Mouse (Mus musculus) cerebellum, postnatal 14 days (tissue): ENCODE results near the gene Alx3.
A peak's percentile ranks its signal among the peaks of the same experiment; 100 is the strongest.

ENCODE experiments used
- DNase-seq, 2 experiments: peaks; one replicate each; pipeline ENCODE4 v3.0.0; 2021; ENCODE audit warnings: mixed read lengths in 2 of 2

Alx3 gene

DNA sequence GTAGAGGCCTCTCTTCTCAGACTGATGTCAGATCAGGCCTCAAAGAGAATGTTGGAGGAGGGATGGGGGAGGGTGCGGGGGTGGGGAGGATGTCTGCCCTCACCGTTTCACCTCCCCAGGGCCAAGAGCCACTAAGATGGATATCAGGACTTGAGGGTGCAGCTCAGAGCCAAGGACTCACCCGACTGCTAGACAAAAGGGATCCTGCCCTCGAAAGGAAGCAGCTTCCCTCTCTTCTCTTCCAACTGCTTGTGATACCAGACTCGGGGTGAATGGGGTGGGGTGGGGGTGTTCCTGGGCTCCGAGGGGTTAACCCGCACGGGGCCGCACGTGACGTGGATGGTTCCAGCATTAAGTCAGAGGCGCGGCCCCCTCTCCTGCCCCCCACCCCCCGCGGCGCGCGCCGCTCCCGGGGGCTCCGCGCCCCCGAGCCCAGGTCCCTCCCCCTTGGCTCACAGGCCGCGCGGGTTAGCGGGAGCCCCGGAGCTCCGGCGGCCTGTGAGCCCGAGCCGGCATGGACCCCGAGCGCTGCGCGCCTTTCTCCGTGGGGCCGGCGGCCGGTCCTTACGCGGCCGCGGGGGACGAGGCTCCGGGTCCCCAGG, at the start of gene Alx3:
Alx3 (plus strand) TSS at position 370 of the 602 bp plus-strand sequence.
- no peak for DNase-seq

DNA sequence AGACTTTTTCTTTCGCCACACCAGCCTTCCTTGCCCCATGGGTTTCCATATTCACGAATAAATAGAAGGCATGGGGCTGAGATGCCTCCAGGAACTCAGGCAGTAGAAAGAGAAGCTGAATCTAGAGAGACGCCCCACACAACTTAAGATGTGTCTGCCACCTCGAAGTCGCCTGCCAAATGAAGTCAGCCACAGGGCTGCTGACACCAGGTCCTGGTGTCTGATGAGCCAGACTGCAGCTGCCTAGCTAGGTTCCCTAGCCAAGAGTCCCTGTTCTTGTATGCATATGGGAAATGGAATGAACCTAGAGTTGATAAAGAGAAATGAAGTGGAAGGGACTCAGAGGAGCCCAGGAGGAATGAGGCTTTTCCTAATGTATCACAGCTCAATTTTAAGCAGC, 49.6 kb upstream of the Alx3 start:
- DNase-seq: no peak

DNA sequence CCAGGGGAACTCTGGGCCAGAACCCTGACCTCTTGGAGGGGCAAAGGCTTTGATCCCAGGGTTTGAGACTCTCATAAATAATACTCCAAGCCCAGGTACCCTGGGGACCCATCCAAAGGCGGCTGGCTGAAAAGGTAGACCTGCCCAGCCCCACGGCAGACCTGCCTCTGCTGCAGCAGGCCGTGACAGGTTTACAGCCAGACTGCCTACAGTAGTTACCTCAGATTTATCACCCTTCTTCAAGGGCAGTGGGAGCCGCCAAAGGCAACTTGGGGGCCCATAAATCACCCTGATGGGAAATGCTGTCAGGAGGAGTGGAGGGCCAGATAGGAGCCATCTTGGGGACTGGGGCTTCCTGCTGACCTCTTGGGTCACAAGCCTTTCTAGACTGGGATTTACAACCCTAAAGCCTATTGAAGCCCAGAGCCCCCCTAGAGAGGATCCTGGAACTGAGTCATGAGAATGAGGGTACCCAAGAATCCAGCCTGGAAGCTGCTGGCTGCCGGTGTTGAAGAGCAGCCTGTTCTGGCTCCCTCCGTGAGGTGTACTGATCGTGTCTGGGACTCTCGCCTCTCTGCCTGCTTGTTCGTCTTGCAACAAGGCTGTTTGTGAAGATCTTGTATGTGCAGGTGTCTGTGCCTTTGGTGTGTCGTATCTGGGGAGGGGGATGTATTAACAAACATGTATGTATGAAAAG, 49.0 kb upstream of the Alx3 start:
- DNase-seq: no peak

DNA sequence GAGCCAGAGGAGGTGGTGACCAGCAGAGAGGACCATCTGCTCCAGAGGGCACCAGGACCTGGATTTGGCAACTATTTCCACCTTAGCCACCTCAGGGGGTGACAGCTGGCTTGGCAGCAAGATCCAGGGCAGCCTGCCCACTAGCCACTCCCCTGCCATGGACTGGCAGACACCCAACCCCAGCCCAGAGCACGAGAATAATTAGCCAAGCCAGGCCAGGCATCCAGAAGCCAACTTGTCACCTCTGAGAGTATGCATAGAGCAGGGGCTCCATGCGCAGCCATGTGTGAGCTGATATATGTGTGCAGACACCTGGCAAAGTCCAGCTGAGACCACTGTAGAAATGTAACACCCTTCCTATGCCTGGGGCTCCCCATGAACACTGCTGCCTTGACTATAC, 47.9 kb upstream of the Alx3 start:
- peak; percentile 90 to 93 for DNase-seq

DNA sequence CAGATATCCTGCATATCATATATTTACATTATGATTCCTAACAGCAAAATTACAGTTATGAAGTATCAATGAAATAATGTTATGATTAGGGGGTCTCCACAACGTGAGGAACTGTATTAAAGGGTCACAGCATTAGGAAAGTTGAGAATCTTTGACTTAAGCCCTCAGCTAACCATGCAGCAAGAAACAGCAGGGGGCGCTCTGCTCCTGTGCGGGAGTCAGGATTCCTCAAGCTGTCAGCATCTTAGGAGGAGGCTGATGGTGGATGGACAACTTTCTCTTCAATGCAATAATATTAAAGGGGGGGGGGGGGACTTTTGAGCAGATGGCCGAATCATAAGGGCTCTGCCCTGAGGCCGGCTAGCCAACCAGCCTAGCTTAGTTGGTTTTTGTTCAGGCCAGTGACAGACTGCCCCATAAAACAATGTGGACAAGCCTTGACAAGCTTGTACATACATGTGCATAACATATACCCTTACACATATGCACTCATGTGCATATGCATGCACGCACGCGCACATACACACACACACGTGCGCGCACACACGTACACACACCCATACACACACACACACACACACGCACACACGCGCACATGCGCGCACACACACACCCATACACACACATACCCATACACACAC, 44.3 kb upstream of the Alx3 start:
- DNase-seq: peak; percentile 89 to 94

DNA sequence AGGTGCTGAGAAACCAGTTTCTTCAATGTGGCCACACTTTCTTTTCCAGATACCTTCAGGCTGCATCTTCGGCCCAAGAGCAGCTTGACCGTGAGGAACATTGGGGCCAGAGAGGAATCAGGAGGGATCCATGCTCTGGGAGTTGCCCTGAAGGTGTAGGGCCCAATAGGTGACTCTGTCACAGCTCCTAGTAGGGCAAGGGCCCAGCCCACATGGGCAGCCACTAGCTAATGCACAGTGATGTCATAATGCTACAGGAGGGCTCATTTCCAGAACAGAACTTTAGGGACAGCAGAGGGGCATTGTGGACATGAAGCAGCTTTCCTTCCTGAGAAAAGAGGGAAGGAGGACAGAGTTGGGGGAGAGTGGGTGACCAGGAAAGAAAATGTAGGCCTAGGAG, 40.0 kb upstream of the Alx3 start, which contains the start of gene Ubl4b:
Ubl4b (minus strand) TSS at position 232 of the 400 bp plus-strand sequence.
- no peak for DNase-seq

DNA sequence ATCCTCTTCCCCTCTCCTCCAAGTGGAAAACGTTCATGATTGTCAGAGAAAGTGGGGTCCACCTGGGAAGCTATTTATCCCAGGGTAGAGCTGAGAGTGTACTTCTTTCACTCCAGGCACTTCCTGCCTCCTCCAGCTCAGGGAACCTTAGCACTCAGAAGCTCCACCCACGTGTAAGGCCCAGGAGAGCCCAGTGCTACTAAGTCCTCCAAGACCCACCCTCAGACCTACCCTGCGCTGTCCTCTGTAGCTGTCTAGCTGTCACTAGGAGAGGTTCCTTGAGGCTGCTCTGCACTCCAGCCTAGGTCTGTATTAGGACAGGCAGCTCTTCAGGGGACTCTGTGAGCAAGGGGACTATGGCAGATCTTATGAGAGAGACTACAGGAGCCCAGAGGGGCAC, 36.1 kb upstream of the Alx3 start:
- no peak for DNase-seq

DNA sequence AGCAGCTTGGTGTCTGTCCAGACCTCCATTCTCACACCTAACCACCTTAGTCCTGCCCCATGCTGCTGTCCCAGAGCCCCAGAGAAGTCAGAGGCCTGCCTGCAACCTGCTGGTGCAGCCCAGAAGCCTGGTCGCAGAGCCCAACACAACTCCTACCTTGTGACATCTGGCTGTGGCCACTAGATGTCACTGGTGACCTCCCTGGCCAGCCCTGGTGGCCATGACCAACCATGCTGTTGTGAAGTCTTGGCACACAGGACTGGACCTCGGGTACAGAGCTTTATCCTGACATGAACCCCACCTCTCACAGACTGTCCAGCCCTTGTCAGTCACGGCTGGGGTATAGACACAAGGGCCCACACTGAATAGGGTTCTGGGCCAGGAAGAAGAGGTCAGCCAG, 35.6 kb upstream of the Alx3 start:
- DNase-seq: peak; percentile 86 to 87

DNA sequence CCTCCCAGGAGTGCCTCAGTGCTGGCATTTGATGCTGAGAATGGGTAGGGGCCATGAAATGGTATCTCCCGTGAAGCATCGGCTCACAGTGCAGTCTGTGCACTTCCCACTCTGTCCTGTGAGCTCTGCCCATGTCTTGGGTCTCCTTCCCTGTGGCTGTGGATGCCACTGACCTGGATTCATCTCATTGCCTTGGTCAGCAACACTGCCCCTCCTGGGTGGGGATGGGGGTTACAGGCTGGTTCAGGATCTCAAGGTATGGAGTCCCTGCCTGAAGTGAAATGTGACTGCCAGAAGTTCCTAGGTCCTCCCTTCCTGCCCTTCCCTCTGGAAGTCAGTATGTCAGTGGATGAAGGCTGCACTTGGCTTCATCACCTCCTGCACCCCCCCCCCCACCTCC, 32.7 kb upstream of the Alx3 start:
- peak in 1 of 2 experiments; percentile 50 for DNase-seq

DNA sequence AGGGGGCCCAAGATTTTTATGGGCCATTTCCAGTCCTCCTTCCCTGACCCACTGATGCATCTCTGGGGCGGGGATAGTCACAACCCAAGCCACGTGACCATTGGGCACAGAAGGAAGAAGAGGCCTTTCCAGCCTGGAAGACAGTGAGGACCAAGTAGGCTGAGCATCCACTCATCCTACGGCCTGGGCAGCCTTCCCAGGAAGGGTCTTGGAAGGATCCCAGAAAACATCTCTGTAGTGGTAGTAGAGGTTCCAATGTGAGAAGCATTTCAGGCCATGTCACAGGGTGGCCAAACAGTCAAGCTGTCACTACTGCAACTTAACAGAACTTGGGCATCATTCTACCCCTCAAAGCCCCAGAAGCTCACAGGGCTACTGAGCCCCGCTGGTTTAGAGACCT, 32.2 kb upstream of the Alx3 start:
- peak; percentile 87 to 89 for DNase-seq

DNA sequence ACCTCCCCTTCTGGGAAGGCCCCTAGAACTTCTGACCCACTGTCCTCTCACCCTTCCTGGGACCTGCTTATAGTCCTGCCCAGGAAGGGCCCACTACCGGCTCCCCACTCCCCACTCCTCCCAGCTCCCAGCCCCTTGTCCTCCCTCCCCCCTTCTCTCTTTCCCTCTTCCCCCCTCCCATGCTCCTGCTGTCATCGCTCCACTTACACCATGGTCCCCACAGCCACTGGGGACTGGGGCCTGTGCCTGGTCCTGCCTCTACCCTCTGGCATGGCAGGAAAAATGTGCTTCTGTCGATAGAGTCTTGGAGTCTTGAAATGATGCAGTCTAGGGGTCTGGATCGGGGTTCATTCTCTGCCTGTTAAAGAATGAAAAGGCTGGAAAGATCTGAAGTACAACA, 31.0 kb upstream of the Alx3 start:
- no peak for DNase-seq

DNA sequence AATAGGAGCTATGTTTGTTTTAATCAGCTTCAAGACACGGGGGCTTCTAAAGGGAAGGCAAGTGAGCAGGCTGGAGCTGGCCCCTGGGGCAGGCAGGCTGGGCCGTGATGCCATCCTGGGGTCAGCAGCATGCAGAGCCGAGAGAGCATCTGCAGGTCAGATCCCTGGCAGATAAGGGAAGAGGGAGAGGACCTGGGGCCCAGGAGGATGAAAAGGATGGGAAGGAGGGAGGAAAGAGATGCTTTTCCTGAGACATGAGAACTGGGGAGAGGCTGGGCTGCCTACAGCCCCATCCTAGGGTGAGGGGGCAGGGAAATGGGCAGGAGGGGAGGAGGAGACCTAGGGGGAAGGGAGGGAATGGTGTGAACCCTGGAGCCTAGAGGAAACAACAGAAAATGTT, 29.5 kb upstream of the Alx3 start:
- DNase-seq: no peak

DNA sequence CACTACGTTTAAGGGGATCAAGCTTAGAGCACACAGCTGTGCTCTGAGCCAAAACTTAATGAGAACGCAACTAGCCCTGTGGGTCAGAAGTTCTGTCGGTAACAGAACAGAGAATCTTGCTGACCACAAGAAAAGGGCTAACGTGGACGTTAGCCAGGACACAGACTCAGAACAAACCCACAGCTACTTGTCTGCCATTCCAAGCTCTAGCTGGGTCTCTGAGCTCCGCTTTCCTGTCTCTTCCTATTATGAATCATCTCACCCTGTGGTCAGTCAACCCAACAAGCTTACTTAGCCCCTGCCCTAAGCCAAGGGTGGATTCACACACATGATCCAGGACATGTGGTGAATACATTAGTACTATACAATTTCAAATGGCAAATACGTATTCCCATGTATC, 27.1 kb upstream of the Alx3 start:
- DNase-seq: no peak

DNA sequence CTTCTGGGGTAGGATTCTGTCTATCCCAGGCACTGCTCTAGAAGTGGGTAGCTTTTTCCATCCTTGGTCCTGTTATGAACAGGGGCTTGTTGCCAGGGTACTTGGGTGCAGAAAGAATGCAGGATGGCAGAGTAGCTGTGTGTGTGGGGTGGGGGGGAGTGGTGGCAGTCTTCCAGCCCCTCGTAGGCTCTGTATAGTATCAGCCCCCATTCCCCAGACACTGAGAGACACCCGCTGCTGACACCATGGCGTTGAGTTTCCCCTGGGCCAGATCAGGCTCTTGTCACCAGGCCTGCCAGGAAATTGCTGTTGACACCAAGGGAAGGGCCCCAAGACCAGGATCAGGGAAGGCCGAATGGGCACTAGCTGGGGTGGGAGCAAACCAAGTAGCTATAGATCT, 26.1 kb upstream of the Alx3 start:
- no peak for DNase-seq

DNA sequence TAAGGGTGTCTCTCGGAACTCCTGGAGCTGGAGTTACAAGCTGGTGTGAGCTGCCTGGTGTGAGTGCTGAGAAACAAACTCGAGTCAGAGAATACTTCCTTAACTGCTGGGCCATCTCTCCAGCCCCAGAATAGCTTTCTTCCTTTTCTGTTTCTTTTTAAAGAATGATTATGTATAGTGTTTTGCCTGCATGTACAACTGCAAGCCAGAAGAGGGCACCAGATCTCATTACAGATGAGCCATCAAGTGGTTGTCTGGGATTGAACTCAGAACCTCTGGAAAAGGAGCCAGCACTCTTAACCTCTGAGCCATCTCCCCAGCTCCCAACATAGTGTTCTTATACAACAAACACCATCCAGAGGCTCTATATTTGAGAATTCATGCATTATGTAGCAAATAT, 23.6 kb upstream of the Alx3 start:
- DNase-seq: no peak

DNA sequence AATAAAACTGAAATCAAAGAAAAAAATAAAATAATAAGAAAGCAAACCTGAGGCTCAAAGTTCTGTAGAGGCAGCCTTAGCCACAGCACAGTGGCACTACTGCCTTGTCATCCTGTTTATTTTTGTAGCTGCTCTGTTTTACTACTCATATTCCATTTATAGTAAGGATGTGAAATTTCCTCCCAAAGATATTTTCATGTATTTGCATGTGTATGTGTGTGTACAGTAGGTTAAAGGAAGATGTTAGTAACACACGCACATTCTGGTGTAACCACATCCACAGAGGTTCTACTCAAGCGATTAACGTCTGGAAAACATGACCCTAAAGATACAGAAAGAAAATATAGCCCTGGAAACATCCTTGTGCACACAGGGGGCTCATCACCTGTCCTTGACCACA, 18.0 kb upstream of the Alx3 start:
- no peak for DNase-seq

DNA sequence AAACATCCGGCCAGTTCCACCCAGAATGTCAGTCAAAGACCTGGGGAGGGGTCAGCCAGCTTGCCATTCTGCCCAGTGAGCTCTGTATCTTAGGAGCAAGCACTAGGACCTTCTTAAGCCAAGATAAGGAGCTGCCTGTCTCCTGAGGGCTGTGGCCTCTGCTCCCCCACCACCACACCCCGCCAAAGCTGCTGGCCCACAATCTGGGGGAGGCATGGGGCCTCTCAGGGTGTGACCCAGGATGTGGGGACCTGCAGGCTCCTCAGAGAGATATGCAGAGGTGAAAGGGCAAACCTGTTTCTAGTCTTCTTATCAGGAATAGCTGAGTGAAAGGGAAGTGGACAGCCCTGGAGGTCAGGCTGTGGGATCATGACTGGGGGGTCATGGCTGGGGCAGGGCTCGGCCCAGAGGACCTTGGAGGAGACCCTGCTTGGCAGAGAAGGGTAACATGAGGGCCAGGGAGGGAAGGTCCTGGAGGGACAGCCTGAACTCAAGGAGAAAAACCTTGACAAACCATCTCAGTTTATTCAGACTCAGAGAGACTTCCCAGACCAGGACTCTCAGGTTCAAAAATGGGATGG, 16.9 kb upstream of the Alx3 start:
- no peak for DNase-seq

DNA sequence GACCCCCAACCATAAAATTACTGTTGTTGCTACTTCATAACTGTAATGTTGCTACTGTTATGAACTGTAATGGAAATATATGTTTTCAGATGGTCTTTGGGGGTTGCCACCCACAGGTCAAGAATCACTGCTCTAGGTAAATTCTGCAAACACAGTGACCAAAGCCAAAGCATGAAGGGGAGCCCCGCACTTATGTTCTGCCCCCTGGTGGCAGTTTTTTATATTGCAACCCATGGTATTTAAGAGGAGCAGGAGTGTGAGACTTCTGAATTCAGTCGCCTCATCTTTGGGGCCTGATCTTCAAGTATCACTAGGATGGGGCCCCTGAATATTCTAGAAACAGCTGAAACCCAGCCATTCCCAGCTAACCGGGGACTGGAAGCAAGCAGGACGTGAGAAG, 15.4 kb upstream of the Alx3 start:
- peak; percentile 90 to 94 for DNase-seq

DNA sequence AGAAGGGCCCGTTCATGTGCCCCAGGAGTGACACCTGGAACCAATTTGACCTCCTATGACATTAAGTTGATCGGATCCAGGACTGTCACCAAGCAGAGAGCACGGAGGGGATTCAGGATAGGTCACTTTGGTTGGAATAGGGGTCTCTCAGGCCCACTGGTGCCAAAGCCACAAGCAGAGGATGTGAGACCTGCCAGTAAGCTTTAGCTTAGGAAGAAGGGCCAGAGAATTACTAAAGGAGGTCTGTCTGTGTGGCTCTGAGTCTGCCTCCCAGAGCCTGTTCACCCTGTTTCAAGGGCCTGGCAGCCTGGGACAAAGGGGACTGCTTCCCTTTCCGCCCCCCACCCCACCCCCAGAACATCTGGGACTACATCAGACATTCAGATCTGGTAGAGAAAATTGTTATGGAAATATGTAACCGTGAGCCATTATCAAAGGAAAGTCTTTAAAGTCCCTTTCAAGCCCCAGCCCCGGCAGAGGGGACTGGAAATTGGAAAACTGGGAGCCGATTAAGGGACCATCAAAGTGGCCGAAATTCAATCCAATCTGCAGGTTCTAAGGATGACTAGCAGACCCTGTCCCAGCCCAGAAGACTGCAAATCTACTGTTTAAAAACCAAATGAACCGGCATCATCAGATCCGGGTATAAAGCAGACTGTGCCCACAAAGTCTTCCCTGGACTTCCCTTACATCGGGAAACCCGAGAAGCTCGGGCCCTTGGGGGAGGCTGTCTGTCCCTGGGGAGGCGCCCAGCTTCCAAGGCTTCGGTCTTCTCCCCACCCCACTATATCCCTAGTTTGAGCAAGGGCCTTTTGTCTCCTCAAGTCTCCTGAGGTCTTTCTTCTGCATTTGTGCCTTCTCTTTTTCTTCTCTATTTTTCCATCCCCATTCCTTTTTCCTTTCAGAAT, 13.5 kb upstream of the Alx3 start:
- DNase-seq: no peak

DNA sequence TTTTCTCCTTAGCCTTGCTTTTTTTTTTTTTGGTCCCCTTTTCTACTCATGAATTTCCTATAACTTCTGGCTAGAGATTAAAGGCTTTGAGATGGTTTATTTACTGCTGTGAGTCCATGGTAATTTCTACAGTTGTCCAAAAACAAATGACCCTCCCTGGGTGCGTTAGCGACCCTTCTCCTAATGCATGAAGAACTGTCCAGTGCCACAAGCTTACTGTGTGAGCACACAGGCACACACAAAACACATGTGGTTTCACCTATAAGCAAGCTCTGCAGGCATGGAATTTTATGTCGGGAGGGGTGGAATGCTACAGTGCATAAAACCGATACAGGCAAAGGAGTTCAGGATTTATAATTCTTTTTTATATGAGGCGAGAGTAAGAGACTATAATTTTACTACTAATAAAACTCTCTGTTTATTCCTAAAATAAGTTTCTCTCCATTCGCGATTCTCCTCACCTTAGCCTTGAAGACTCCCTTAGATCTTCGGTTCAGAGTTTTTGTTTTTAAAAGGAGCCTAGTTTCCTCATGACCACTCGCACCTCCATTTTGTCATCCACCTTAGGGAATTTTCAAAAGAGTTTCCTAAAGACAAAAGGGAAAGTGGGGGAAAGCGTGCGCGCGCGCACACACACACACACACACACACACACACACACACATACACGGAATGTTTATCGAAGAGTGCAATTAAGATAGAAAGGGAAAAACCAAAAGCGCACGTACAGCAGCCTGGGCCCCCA, 12.5 kb upstream of the Alx3 start:
- no peak for DNase-seq

DNA sequence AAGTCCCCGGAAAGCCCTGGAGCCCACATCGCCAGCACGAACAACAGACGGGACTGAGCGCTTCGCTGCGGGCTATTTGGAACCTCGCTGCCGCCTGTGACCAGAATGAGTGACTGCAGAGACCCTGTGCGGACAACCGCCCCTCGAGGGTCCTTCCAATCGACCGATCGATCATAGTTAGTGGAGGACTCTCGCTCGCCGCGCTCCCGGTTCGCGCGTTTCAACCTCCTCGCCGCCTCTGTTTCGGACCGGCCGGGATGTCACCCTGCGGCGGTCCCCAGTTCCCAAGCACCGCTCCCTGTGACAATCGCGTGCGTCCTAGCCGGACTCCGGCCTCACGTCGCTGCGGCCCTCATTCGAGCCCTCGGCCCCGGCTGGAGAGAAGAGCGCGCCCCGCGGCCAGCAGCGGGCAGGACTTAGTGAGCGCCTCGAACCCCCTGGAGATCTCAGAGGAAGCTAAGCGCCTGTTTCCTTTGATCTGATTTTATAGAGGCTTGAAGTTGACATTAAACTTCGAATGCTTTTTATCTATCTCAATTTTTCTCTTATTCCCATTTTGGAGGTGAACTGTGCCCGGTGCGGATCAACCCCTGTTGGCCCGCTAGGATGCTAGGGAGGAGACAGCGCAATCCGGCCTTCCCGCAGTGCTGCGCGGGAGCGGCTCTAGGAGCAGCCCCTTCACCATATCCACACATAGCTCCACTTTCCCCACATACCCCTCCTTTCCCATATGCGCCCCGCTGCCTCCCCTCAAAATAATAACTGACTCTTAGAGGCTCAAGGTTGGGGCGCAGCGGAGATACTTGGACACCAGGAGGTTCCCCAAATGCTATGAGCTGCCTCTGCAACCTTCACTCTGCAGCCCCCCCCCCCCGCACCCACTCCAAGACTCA, 11.7 kb upstream of the Alx3 start:
- peak in 1 of 2 experiments; percentile 33 for DNase-seq
